Mouse (Mus musculus) common myeloid progenitor, adult 5-6 weeks (primary cell): ENCODE results near the gene Zfp12. TPM values are rescaled to one million over a fixed set of nuclear protein-coding genes. Genes with fewer than 3 reads are reported as not detected.

Source experiments
- ATAC-seq: replicated peaks from 2 replicates; pipeline ENCODE4 v1.8.0; 2016; ENCODE audit warnings: low read depth, mild to moderate bottlenecking, moderate TSS enrichment, inconsistent platforms; ENCODE audit not compliant: poor library complexity, severe bottlenecking
- total RNA-seq: library from RNA; stranded (forward); fragments of 200-1000, 187-1606 nt; gene quantifications from 2 replicates; pipeline ENCODE4 v1.2.3, GENCODE M21; 2017

Gene Zfp12
- total RNA-seq, 1 experiment from 2014 or later = 17.9 TPM

DNA sequence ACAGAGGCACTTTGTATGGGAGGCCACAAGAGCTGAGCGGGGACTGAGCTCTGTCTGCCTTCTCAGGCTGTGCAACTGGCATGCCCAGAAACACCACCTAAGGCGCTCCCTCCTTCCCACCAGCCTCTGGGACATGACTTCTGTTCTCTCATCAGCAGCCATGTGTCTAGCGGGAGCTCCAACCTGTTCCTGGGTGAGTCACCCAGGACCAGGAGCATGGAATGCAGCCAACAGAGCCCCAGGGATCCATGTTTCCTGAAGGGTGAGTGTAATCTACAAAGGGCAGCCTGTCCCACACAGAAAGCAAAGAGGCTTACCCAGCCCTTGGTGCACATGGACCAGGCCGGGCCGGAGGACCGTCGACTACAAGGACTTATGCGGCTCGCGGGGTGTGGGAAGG, 29.7 kb downstream of the Zfp12 start:
- no peak for ATAC-seq

DNA sequence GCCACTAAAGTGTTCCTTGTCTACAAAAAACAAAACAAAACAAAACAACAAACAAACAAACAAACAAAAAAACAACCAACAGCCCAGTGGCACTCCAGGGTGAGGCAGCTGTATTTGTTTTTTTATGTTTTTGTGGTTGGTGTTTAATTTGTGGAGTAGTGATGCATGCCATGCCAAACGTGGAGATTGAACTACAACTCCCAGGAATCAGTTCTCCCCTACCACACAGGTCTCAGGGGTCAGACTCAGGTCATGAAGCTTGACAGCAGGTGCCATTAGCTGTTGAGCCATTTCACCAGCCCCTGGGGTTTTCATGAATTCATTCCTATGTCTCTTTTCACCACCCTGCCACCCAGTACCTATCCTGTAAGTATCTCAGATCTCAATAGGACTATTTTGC, 30.4 kb downstream of the Zfp12 start:
- no peak for ATAC-seq

DNA sequence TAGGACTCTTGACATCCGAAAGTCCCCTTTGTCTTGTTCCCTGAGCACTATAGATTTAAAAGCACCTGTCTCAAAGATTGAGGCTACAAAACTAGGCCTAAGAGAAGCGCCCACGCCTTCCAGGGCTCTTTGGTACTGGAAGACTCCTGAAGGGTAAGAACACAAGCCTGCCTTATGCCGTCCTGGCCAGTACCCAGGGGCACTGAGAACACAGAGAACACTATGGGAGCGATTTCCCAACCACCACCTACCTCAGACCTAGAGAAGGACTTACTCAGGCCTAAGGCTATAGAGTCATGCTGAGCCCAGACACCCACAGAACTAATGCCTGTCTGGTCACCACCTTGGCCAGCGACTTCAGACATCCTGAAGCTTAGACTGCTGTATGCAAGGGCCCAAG, 31.8 kb downstream of the Zfp12 start:
- ATAC-seq = no peak

DNA sequence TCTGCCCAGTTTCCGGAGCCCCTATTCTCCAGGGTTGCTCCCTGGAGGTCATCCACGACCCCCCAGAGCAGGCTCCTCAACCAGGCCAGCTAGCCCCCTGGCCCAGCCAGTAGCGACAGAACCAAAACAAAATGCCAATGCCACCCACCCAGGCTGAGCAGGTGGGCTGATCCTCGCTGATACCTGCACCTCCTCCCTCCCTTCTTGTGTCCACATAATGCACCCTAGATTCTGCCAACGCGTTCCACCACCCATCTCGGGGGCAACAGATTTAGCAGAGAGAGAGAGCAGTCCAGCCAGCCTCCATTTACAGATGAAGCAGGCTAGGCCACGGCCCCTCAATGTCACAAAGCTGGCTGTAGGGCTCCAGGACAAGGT, 34.0 kb downstream of the Zfp12 start:
- ATAC-seq = no peak

DNA sequence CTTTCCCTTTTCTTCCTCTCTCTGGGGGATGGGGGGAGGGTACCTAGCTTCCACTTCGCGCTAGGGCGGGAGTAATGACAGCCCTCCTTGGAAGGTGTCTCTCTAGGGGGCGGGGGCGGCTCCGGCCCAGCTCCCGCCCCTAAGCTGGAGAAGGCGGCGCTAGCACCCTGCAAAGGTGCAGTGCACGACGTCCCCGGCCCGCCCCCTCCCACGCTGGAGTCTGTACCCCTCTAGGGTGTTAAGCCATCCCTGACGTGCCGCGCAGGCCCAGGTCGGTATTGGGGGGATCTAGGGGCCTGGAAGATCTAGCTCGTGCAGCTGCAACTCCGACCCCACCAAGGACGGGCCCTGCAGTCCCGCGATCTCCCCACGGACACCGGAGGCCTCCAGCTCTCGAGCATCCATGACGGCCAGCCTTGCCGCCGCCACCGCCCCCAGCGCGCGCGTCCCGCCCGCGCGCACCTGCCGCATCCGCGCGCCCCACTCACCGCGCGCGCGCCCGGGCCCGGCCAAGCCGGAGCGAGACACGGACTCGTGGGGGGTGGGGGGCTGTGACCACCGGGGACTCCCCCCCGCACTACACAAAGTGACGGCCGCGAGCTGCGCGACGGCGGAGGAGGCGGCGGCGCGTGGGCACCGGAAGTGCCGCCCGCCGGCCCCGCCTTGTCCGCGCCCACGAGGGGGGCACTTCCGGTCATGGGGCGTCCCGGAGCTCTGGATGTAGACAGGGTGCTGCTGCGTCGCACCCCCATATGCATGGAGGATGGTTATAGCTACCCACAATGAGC, 34.6 kb downstream of the Zfp12 start, which contains the start of gene Zfp316:
TSS of gene Zfp316 (minus strand) at position 660 of the 788 bp plus-strand sequence.
- peak; percentile 37 for ATAC-seq

DNA sequence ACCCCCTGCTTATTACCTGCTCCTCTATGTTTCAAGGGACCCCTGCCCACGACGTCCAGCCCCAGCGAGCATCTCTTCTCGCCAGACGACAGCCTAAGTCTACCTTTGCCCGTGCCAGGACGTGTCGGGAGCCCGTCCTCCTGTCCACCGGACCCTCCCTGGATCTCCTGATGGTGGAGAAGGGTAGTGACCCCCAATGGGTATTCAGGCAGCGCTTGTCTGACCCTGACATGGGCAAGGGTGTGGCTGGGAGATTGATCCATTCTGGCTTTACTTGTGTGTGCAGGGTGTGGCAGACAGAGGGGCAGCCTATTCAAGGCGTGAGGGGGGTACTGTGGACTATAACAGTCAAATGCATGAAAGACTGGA, 35.2 kb downstream of the Zfp12 start:
- no peak for ATAC-seq

DNA sequence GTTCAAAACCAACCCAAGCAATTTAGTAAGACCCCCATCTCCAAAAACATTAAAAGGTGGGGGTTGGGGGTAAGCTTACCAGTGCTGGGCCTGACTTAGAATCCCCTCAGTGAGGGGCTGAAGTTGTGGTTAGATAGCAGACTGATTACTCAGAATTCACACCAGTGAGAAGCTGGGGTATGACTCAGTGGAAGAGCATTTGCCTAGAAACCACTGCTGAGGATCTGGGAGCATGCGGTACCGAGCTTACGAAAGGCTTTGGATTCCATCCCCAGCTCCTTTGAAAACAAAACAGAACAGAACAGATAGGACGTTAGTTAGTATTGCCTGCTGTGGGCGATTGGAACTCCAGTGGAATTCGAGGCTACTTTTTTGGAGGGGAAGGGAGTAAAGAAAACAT, 36.7 kb downstream of the Zfp12 start:
- ATAC-seq = no peak

DNA sequence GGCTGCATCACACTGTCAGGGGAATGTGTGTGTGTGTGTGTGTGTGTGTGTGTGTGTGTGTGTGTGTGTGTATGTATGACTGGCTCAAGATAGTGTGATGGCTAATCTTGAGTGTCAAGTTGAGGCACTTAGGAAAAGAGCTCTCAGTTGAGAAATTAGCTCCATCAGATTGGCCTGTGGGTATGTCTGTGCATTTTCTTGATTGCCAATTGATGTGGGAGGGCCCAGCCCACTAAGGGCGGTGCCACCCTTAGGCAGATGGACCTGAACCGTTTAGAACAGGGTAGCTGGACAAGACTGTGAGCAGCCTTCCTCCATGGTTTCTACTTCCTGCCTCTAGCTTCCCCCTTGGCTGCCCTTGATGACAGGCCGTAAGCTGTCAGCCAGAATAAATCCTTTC, 37.1 kb downstream of the Zfp12 start:
- peak; percentile 40 for ATAC-seq

DNA sequence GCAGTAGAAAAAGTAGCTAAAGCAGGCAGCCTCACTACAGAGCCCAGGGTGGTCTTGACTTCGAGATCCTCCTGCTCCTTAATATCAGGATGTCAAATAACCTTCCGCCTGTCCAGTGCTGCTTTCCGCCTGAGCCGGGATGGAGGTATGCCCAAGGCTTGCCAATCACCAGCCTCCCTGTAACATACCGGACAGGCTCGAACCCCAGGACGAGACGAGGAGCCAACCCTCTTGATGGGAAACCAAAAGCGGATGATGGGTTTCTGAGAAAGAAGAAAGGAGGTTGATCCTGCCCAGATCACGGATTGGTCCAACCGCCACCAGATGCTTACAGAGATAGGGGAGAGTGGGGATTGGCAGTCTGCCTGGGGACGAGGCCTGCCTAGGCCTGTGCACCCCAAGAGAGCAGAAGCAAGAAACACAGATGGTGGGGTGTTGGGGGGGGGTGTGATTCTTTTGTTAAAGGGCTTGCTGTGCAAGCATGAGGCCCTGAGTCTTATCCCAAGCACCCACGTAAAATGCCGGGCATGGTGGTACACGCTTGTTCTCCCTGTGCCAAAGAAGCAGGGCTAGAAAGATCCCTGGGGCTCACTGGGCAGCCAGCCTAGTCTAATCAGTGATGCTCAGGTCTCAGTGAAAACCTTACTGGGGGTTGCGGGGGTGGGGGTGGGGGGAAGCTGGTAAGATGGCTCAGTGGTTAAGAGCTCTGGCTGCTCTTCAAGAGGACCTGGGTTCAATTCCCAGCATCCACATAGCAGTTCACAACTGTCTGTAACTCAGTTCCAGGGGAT, 37.8 kb downstream of the Zfp12 start:
- peak; percentile 63 for ATAC-seq

DNA sequence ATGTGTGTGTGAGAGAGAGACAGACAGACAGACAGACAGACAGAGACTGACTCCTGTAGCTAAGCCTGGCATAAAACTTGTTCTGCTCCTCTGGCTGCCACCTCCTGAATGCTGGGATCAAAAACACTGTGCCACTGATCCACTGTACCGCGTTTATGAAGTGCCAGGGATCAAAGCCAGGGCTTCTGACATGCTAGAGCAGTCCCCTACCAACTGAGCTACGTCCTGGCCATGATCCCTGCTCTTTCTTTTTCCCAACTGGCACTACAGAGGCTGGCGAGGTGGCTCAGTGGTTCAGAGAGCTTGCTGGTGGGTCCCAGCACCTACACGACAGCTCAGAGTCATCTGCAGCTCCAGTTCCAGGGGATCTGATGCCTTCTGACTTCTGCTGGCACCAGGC, 40.8 kb downstream of the Zfp12 start:
- ATAC-seq = no peak

DNA sequence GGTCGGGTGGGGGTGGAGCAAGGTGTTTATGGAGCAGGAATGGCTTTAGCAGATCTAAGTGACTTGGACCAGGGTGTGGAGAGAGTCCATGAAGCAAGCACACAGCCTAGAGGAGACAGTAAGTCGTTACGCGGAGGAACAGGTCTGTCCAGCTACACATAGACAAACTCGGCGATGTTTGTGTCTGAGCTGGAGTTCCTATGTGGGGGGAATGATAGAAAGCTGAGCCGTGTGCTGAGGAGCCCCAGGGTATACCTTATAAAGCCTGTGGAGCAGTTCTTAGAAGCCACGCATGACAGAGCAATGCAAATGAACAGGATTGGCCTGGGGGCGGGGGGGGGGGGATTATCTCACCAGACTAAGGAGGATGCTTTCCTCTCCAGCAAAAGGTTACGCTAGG, 44.3 kb downstream of the Zfp12 start:
- ATAC-seq = no peak

DNA sequence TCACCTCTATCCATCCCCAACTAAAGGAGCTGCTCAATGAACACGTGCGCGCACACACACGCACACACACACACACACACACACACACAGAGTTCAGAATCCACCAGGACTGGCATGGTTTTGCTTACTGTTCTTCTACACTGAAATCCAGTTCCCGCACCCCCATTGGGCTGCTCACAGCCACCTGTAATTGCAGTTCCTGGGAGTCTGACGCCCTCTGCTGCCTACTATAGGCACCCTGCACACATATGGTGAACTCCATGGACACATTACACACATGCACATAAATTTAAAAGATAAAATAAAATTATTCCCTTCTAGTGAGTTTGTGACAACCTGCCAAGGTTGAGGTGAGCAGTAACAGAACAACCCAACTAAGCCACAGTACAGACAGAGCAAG, 49.8 kb downstream of the Zfp12 start:
- ATAC-seq = no peak

DNA sequence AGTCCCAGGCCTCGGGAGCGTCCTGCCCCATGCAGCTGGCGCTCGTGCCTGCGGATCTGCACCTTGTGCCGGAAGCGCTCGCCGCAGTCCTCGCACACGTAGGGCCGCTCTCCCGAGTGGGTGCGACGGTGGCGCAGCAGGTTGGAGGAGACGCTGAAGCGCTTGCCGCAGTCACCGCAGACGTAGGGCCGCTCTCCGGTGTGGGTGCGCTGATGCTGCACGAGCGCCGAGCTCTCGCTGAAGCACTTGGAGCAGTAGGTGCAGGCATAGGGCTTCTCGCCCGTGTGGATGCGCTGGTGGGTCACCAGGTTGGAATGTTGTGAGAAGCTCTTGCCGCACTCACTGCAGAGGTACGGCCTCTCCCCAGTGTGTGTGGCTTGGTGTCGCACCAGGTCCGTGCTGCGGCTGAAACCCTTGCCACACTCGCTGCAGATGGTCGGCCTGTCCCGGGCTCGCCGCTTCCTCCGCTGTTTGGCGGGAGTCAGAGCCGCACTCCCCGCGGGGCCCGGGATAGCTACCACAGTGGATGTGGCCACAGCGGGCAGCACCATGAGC, 52.9 kb downstream of the Zfp12 start:
- ATAC-seq = peak; percentile 67

DNA sequence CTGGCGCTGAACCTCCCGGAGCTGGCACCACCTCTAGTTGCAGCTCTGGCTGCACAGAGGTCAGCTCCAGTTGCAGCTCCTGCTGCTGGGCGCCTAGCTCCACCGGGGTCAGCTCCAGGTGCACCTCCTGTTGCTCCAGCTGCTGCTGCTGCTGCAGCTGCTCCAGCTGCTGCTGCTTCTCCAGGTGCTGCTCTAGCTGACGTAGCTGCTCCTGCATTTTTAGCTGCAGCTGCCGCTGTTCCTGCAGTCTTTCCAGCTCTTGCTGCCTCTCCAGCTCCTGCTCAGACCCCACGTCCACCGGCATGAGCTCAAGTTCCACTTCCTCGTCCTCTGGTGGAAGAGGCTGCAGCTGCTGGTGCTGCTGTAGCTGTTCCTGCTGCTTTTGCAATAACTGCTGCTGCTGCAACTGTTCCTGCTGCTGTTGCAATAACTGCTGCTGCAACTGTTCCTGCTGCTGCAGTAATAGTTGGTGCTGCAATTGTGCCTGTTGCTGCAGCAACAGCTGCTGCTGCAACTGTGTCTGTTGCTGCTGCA, 53.5 kb downstream of the Zfp12 start:
- ATAC-seq = peak; percentile 58

DNA sequence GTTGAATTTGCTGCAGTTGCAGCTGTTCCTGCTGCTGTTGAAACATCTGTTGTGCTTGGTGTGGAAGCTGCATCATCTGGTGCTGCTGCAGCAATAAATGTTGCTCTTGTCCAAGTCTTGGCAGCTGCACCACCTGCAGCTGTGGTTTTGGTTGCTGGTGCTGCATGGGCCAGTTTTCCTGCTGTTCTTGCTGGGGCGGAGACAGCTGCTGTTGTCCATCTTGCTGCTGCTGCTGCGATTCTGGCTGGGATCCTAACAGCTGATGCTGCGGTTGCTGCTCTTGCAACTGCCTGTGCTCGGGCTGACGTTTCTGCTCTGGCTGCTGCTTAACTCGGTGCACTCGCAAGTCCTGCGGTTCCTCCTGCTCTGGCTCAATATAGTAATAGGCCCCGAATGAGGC, 54.3 kb downstream of the Zfp12 start:
- no peak for ATAC-seq

DNA sequence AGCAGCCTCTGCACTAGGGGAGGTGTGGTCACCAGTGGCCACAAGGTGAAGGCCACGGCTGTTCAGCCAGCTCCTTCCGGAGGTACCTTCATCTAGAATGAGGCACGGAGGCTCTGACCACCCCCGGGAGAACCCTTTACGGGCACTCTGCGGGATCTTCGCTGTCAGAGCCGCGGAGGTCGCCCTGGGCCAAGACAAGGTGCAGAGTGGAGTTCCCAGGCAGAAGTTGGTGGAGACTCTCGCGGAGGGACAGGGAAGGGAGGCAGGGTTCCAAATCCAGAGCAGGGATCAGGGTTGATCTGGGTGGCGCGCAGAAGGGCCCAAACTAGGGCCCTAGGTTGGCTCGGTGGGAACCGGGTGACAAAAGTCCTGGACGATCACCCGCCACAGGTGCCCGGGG, 57.9 kb downstream of the Zfp12 start:
- no peak for ATAC-seq

DNA sequence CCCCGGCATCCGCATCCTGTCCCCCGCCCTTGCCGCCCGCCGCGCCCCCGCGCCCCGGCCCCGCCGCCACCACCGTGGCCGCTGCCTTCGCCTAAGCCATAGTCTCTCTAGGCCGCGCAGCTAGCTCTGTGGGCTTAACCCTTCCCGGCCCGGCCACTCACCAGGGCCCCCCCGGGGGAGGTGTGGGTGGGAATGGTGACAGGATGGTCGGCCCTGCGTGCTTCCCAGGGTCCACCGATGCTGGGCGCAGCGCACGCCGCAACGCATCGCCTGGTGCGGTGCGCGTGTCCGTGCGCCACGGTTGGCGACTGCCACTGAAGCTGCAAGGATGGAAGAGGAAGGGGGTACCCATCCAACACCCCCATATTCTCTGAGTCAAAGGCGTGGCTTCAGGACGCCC, 58.4 kb downstream of the Zfp12 start, which contains the start of gene Zfp853:
TSS of gene Zfp853 (minus strand) at position 220 of the 400 bp plus-strand sequence.
- no peak for ATAC-seq

DNA sequence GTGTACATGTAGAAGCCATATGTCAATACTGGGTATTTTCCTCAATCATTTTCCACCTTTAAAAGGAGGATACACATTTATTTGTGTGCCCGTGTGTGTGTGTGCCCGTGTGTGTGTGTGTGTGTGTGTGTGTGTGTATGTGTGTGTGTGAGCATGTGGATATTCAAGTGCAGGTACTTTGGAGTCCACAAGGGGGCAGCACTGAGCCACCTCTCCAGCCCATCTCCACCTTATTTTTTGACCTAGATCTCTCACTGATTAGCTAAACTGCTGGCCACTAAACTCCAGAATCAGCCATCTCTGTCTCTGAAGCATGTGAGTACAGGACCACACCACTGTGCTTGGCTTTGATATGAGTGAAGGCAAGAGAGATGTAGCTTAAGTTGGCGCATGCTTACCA, 59.9 kb downstream of the Zfp12 start:
- ATAC-seq = no peak

DNA sequence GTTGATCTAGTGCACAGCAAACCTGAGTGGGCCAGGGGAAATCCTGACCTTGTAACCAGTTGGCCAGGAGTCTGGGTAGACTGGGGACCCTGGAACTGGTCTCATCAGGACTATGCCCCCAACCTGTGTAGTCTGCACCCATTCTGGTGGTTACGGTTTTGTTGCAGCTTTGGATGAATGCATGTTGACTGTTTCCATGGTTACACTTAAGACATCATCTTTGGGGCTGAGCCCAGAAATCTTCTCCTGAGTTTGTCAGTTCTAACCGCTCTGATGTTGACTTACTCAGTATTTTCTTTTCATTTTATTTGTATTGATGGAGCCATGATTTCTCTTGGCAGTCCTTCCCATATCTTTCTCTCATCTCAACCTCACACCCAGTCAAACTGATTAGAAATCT, 60.4 kb downstream of the Zfp12 start:
- ATAC-seq = no peak

DNA sequence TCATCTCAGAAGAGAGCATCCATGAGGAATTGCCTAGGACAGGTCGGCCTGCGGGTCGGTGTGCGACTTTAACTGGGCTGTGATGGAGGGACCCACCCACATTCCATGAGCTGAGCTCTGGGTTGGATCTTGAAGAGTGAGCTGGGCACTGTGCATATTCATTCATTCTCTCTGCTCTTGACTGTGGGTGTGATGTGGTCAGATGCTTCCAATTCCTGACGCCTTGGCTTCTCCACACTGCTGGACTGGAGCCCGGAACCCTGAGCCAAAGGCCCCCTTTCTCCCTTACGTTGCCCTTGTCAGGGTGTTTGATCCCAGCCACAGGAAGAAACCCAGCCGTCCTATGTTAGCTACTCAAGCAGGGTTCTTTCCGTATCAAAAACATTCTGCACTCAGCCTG, 63.0 kb downstream of the Zfp12 start:
- ATAC-seq = no peak

DNA sequence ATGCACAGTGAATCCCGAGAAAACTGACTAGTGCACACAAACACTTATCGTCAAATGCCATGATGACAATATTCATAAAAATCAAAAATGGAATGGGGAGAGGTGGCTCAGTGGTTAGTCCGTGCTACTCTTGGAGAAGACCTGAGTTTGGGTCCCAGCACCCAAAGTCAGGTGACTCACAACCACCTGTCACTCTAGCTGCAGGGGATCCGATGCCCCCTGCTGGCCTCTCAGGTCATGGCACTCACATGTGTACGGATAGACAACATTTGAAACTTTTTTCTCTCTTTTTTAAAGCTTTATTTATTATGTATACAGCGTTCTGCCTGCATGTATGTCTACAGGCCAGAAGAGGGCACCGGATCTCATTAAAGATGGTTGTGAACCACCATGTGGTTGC, 63.4 kb downstream of the Zfp12 start:
- ATAC-seq = no peak
